Mouse (Mus musculus): ENCODE measurements around the gene Olfr447. TPM values are rescaled to one million over a fixed set of nuclear protein-coding genes. Genes with fewer than 3 reads are reported as not detected.

The Olfr447 gene
- polyA plus RNA-seq (2012; ENCODE audit: insufficient read depth, insufficient read length, missing spikeins) = not detected in 2 replicates

DNA sequence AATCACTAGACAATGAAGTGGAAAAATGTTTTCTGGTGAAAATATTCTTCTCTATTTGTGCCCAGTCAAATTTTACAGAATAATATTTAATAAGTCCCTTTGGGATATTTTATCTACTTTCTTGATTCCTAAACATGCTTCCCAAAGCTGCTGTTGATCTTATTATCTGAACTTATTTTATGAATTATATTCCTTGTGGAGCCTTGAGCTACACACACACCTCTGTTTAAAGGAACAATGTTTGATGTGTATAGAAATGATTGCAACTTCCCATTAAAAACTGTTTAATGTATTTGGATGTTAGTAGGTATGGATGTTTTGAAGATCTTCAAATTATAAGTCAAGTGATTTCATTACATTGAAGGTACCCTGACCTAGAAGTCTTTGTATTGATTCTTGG is at the start of gene Olfr447:
TSS of gene Olfr447 (plus strand) at position 301 of the 400 bp plus-strand sequence.
- H3K27ac ChIP-seq (replicated peaks; ENCODE audit: low read depth, low read length) = no peak within 1 kb of the TSS
- no peaks in the 10 kb centered on the region for H3K4me1 ChIP-seq (ENCODE audit: control insufficient read depth, insufficient read depth, insufficient read length, low read length)
- no peak within 1 kb of the TSS for H3K4me3 ChIP-seq (ENCODE audit: insufficient read depth, low read depth, low read length)

DNA sequence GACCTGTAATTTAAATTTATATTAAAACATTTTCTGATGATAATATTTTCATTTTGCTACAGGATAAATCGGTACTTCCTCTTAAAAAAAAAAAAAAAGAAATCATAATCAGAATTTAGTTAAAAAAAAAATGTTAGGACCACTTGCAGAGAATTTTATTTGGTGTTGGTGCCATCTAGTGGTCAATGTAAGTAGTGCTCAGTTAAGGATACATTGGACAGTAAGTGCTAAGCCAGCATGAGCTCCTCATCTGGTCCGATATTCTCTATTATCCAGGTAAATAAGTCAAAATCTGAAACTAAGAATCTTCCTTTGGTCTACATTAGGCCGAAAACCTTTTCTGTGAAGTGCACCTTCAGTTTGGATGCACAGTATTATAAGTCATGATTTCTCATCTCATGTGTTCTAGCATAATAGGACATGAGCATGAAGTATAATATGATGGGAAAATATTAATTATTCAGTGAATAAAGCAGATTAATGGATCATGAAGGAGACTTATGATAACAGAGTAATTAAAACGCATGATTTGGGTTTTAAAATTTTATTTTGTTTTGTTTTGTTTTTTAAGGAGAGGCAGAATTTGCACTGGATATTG is 48.4 kb upstream of the Olfr447 start:
- no peaks in the 10 kb centered on the region for H3K4me1 ChIP-seq (ENCODE audit: control insufficient read depth, insufficient read depth, insufficient read length, low read length)
- no peak overlapping the region for H3K27ac ChIP-seq (replicated peaks; ENCODE audit: low read depth, low read length)
- H3K4me3 ChIP-seq (ENCODE audit: insufficient read depth, low read depth, low read length) = no peak overlapping the region

DNA sequence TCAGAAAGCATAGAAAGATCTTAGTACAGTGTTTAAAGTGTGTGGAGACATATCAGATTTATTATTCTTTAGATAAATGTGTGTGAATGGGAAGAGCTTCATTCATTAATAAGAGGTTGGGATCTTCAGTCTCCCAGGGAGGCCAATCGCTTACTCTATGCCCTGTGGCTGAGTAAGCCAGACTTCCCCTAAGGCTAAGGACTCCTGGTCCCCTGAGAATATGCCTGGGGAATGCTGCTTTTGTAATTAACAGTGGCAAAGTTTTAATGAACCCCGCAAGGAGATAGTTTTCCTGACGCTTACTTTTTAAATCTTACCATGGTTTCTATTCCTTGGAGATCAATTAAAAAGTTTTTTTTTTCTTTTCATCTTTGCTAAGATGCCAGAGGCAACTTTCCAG is 39.0 kb upstream of the Olfr447 start:
- Histone ChIP-seq H3K4me1 (ENCODE audit: control insufficient read depth, insufficient read depth, insufficient read length, low read length) (no peaks in the 10 kb centered on the region), H3K4me3 (ENCODE audit: insufficient read depth, low read depth, low read length) (no peak overlapping the region), H3K27ac (replicated peaks; ENCODE audit: low read depth, low read length) (no peak overlapping the region)

DNA sequence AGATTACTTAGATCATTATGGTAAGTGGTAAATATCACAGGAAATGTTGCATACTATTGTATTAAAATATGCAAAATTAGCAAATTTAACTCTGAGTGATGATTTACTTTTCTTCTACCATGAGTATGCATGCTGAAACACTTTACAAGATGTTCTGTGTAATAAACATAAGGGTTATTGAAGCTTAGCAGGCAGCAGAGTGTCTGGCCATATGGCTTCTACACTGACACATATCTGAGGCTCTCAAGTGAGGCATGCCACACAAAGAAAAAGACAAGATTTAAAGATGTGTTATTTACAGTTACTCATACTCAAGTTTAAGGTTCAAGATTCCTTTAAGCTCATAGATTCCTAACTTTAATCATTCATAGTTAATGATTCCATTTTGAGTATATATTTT is 32.4 kb upstream of the Olfr447 start:
- Histone ChIP-seq H3K27ac (replicated peaks; ENCODE audit: low read depth, low read length) (no peak overlapping the region), H3K4me3 (ENCODE audit: insufficient read depth, low read depth, low read length) (no peak overlapping the region), H3K4me1 (ENCODE audit: control insufficient read depth, insufficient read depth, insufficient read length, low read length) (no peaks in the 10 kb centered on the region)

DNA sequence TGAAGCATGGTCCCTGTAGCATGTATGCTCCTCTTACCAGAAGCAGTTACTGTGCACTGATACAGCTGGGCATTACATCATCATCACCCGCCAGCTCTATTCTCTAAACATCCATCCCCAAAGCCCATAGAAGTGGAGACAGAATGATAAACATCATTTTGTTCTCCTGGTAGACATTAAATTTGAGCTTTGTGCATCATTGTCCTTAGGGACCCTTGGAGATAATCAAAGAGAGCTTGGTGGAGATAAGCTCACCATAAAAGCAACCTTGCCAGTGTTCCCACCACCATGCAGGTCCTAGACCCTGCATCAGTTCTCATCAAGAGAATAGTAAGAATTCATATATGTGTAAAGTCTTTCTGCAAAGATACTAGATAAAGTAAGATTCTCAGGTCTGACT is 18.5 kb upstream of the Olfr447 start, which contains the start of gene Olfr448:
TSS of gene Olfr448 (plus strand) at position 301 of the 400 bp plus-strand sequence.
- no peaks in the 10 kb centered on the region for H3K4me1 ChIP-seq (ENCODE audit: control insufficient read depth, insufficient read depth, insufficient read length, low read length)
- H3K27ac ChIP-seq (replicated peaks; ENCODE audit: low read depth, low read length) = no peak within 1 kb of the TSS
- no peak within 1 kb of the TSS for H3K4me3 ChIP-seq (ENCODE audit: insufficient read depth, low read depth, low read length)

DNA sequence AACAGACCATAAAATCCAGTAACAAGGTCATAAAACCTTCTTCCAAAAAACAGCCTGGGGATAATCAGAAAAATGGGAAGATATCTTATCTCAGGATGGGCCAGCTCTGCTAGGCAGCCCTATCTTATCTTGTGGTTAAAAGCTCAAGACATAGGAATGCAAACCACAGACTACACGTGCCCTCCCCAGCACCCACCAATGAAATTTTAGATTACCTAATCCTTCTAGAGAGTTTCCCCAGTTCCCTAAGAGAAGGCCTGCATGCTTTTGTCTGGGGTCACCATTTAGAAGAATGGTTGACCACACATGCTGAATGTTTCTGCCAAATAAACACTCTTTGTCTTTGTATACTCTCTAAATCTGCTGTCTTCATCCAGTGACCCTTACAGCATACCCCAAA is 8.3 kb upstream of the Olfr447 start:
- no peak overlapping the region for H3K4me3 ChIP-seq (ENCODE audit: insufficient read depth, low read depth, low read length)
- H3K27ac ChIP-seq (replicated peaks; ENCODE audit: low read depth, low read length) = no peak overlapping the region
- H3K4me1 ChIP-seq (ENCODE audit: control insufficient read depth, insufficient read depth, insufficient read length, low read length) = no peaks in the 10 kb centered on the region

DNA sequence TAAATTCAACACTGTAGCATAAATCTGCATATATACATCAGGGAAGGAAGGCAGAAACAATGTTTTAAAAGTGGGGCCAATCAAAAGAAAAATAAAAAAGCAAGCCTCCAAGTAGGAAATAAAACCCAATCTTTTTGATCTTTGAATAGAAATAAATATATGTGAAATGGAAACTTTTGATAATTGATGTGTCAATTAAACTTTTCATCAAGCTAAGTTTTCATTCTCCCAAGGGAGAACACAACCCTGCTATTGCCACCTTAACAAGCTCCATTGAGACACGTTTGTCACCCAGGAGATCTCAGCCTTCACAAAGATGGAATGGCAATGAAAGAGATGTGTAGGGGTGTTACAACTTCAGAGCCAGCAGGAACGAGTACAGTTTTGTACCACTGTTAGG is 12.4 kb downstream of the Olfr447 start, which contains the start of gene Olfr446:
TSS of gene Olfr446 (plus strand) at position 301 of the 400 bp plus-strand sequence.
- Histone ChIP-seq H3K27ac (replicated peaks; ENCODE audit: low read depth, low read length) (no peak within 1 kb of the TSS), H3K4me1 (ENCODE audit: control insufficient read depth, insufficient read depth, insufficient read length, low read length) (no peaks in the 10 kb centered on the region), H3K4me3 (ENCODE audit: insufficient read depth, low read depth, low read length) (no peak within 1 kb of the TSS)

DNA sequence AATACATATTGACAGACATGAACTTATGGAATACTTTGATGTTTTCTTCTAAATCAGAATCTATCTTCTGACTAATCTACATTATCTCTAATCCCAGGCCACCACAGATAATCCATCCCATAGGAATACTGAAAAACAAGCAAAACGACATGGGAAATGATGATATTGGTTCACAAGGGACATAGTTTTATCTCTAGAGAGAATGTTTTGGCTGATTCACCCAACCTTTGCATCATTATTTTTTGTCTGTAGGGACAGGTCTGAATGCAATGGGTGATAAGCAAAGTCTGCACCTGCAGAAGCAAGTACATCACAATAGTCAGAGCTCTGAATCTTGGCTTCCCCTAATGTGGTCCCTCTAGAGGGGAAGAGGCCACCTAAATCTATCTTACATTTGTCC is 40.1 kb downstream of the Olfr447 start, which contains the start of gene Olfr444:
TSS of gene Olfr444 (plus strand) at position 301 of the 400 bp plus-strand sequence.
- Histone ChIP-seq H3K4me1 (ENCODE audit: control insufficient read depth, insufficient read depth, insufficient read length, low read length) (no peaks in the 10 kb centered on the region), H3K4me3 (ENCODE audit: insufficient read depth, low read depth, low read length) (no peak within 1 kb of the TSS), H3K27ac (replicated peaks; ENCODE audit: low read depth, low read length) (no peak within 1 kb of the TSS)

Other genes with a start within 250 kb of the Olfr447 start
- 7.3 and 8.3 TPM in 2 replicates for gene Tcaf1, start 198.8 kb upstream of the Olfr447 start, polyA plus RNA-seq (2012; ENCODE audit: insufficient read depth, insufficient read length, missing spikeins)
- not detected in 2 replicates for gene Olfr453, start 169.5 kb upstream of the Olfr447 start, polyA plus RNA-seq (2012; ENCODE audit: insufficient read depth, insufficient read length, missing spikeins)
- not detected in 2 replicates for gene Olfr38, start 152.5 kb upstream of the Olfr447 start, polyA plus RNA-seq (2012; ENCODE audit: insufficient read depth, insufficient read length, missing spikeins)
- gene Olfr452, start 123.8 kb upstream of the Olfr447 start, polyA plus RNA-seq (2012; ENCODE audit: insufficient read depth, insufficient read length, missing spikeins) = not detected in 2 replicates
- gene Olfr450, start 96.9 kb upstream of the Olfr447 start, polyA plus RNA-seq (2012; ENCODE audit: insufficient read depth, insufficient read length, missing spikeins) = not detected in 2 replicates
- not detected in 2 replicates for gene Olfr449, start 74.5 kb upstream of the Olfr447 start, polyA plus RNA-seq (2012; ENCODE audit: insufficient read depth, insufficient read length, missing spikeins)
- not detected in 2 replicates for gene Olfr448, start 18.4 kb upstream of the Olfr447 start, polyA plus RNA-seq (2012; ENCODE audit: insufficient read depth, insufficient read length, missing spikeins)
- not detected in 2 replicates for gene Olfr446, start 12.5 kb downstream of the Olfr447 start, polyA plus RNA-seq (2012; ENCODE audit: insufficient read depth, insufficient read length, missing spikeins)
- not detected in 2 replicates for gene Olfr444, start 40.2 kb downstream of the Olfr447 start, polyA plus RNA-seq (2012; ENCODE audit: insufficient read depth, insufficient read length, missing spikeins)
- not detected in 2 replicates for gene Olfr441, start 197.5 kb downstream of the Olfr447 start, polyA plus RNA-seq (2012; ENCODE audit: insufficient read depth, insufficient read length, missing spikeins)
- not detected in 2 replicates for gene Olfr237-ps1, start 237.7 kb downstream of the Olfr447 start, polyA plus RNA-seq (2012; ENCODE audit: insufficient read depth, insufficient read length, missing spikeins)